Mouse (Mus musculus) stomach, adult 2 months (tissue): ENCODE measurements around the gene Creld1. TPM values are rescaled to one million over a fixed set of nuclear protein-coding genes. Genes with fewer than 3 reads are reported as not detected.

Experiments used
- polyA plus RNA-seq: library from polyadenylated mRNA; depleted of rRNA; stranded (reverse); fragments of >200 nt; gene quantifications from 2 replicates; pipeline ENCODE4 v1.2.3, GENCODE M21; 2012; rRNA removed

The Creld1 gene
- 6.5 and 8.5 TPM in 2 replicates for polyA plus RNA-seq

DNA sequence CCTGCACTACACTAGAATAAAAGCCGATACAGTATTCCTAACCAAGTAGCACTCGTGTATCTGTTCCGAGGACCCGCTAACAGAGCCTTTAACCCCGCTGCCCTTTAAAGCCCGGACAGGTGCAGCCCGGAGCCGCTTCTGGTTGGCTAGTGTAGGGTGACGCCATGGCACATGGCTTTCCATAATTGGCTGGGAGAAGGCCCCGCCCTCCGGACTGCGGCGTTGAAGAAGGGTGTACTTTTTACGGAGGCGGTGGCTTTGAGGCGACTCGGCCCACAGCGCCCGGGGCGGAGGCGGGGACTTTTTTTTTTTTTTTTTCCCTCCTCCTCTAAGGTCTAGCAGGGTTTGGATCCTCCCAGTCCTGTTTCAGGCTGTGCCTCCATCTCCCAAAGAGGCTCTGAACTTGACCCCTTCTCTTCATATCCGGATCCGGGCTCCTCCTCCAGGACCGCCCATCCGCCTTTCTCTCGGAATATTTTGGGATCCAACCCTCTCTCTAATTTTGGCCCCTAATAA, at the start of gene Creld1:
TSS of gene Creld1 (plus strand) at position 198 of the 516 bp plus-strand sequence.

DNA sequence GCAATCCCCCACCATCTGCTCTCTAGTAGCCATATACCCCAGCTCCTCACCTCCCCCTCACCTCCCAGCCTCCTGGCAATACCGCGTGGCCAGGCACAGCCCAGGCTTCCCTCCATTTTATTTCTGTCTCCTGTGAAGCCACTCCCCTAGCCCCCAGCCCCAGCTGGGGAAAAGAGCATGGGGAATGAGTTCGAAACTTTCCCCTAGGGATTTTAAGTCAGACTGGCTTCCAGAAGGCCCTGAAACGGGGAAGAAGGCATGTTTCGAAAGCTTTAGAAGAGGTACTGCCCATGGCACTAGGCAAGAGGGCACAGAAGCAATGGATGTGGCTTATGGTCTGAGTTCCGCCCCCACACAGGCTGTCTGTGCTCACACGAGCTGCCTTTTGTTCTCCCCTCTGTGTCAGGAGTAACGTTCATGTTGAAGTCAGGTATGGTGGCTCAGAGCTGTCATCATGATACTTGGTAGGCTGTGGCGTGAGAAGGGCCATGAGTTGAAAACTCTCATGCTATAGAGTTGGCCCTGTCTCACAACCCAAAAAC, 47.4 kb upstream of the Creld1 start, which contains the start of gene Cidec:
TSS of gene Cidec (minus strand) at position 97 of the 542 bp plus-strand sequence.

DNA sequence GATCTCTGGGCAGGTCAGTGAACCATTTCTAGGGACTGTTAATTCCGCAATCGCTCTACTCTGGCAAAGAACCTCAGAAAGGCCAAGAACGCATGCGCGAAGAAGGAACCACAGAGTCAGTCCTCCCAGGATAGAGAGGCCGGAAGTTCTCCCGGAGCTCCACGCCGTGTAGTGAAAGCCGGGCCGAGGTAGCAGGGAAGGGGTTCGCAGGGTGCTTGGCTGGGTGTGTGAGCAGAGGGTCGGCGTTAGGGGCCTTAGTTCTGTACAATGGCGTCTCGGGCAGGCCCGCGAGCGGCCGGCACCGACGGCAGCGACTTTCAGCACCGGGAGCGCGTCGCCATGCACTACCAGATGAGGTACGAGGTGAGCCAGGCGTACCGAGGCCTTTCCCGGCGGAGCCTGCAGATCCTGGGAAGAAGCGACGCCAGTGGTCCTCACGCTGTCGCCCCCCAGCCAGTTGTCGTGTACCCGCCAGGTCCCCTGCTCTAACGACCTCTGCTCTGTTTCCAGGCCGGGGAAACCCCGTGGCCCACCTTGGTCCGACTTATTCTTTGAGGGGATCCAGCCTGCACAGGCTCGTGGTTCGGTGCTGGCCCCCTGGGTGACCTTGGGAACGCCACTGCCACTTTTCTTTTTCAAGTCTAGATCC, 40.5 kb upstream of the Creld1 start, which contains the start of gene Jagn1:
TSS of gene Jagn1 (plus strand) at position 128 of the 649 bp plus-strand sequence.

DNA sequence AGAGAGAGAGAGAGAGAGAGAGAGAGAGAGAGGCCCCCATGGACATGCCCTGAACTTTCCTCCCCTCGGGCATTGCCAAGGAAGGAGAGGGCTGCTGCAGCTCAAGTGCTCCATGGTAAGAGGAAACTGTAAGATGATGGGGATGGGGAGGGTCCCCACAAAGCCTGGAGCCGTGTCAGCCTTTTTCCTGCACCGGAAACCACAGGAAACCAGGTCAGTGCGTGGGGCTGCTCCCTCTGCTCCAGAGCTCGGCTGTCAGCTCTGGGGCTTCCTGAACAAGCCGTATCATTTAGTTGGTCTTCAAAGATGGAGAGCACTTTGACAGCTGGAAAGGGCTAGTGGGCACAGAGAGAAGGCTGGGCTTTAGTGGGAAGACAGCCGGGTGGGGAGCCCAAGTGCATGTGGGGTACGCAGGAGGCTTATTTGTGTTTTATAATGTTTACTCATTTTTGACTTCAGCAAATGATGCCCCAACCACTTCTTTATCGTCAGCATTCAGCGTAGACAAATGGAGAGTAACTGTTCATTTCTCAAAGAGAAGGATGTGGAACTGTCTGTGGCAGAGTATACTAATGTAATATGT, 25.1 kb upstream of the Creld1 start, which contains the start of gene Il17re:
TSS of gene Il17re (plus strand) at position 533 of the 583 bp plus-strand sequence.

DNA sequence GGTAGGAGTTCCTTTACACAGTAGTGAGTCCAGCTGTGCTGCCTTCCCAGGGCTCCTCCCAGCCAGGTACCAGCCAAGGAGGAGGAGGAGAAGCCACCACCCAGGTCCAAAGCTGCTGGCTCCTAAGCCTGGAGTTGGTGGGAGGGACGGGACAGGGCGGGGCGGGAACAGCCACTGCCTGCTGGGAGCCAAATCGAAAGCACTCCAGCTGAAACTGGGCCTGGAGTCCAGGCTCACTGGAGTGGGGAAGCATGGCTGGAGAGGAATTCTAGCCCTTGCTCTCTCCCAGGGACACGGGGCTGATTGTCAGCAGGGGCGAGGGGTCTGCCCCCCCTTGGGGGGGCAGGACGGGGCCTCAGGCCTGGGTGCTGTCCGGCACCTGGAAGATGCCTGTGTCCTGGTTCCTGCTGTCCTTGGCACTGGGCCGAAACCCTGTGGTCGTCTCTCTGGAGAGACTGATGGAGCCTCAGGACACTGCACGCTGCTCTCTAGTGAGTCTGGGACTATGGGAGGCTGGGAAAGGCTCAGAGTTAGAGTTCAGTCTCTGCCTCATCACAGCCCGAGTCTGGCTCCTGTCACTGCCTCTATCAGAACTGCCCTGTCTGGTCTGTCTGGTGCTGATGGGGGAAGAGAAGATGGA, 11.7 kb upstream of the Creld1 start, which contains the start of gene Il17rc:
TSS of gene Il17rc (plus strand) at position 131 of the 640 bp plus-strand sequence.

DNA sequence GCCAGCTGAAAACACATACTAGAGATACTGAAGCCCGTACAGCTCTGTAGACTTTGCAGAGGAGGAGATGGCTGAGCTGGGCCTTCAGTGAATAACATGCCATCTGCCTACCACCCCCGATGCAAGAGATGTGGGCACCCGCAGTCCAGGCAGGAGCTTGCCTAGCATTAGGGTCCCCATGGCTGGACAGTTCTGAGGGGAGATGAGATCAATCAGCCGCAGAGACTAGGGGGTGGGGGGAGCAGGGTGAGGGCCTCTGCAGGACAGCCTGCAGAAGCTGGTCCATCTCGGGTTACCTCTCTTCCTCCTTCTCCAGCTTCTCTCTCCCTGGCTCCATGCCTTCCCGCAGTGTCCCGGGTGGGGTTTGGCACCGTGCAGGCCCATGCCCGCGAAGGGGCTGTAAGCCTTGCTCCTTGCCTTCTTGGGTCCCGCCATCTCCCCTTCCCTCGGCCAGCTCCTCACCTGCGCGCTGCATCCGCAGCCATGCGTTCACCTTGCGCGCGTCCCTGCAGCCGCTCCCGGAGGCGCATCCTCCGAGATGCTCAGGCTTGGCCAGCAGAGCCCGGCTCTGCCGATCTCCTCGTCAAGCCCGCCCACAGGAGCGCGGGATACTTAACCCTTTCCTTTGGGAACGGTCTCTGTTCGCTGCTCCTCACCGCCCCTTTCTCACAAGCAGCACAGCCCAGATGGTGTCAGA, 18.4 kb downstream of the Creld1 start, which contains the start of gene Prrt3:
TSS of gene Prrt3 (minus strand) at position 544 of the 697 bp plus-strand sequence.

DNA sequence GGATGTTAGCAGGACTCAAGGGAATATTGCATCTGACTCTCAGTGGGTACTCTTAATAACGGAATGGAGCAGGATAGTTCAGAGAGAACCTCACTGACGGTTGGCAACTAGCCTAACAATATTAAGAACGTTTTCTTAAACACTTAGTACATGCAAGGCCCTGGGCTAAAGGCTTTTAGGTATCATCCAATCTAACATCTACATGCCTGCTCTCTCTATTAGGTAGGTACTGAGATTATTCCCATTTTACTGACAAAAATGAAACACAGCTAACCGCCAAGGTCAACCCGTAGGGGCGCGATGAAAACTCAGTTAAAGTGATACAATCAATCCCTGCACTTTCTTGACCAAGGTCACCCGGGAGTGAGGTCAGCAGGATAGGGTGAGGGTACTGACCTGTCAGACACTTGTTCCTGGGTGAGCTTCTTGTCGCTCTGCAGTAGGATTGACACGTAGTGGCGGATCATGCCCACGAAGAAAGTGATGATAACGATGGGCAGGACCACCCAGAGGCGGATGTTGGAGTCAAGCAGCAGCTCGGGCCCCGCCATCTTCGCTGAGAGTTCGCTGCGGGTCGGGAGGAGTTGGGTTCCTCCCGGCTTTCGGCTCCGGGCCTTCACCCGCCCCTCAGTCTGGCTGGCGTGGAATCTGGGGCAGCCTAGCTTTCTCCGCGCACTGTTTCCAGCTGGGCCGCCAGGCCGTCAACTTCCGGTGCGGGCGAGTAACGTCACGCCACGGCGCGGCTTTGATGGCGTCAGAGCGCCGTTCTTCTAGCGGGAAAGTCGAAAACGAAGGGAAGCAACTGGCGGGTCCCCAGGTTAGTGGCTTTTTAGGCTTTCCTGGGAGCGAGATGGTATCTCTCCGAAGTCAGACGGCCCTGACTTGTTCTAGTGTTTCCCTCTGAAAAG, 48.1 kb downstream of the Creld1 start, which contains the start of the genes Emc3 and Fancd2:
TSS of gene Emc3 (minus strand) at position 721 of the 908 bp plus-strand sequence.
TSS of gene Fancd2 (plus strand) at position 751 of the 908 bp plus-strand sequence.

Other genes starting within 250 kb of the Creld1 start
- 31.6 and 32.2 TPM in 2 replicates for gene Mtmr14, start 245.5 kb upstream of the Creld1 start, polyA plus RNA-seq
- not detected in 2 replicates for gene Cpne9, start 201.0 kb upstream of the Creld1 start, polyA plus RNA-seq
- 5.8 and 7.2 TPM in 2 replicates for gene Brpf1, start 176.2 kb upstream of the Creld1 start, polyA plus RNA-seq
- gene Ogg1, start 156.3 kb upstream of the Creld1 start, polyA plus RNA-seq, result 5.8 and 6.4 TPM in 2 replicates
- 22.2 and 23.6 TPM in 2 replicates for gene Camk1, start 139.3 kb upstream of the Creld1 start, polyA plus RNA-seq
- 8.7 and 11.1 TPM in 2 replicates for gene Tada3, start 105.4 kb upstream of the Creld1 start, polyA plus RNA-seq
- gene Arpc4, start 105.2 kb upstream of the Creld1 start, polyA plus RNA-seq, result 41.2 and 47.5 TPM in 2 replicates
- 5.5 and 6.9 TPM in 2 replicates for gene Ttll3, start 94.0 kb upstream of the Creld1 start, polyA plus RNA-seq
- gene Rpusd3, start 64.0 kb upstream of the Creld1 start, polyA plus RNA-seq, result 27.0 and 55.6 TPM in 2 replicates
- 36.8 and 48.6 TPM in 2 replicates for gene Cidec, start 47.5 kb upstream of the Creld1 start, polyA plus RNA-seq
- gene Jagn1, start 40.7 kb upstream of the Creld1 start, polyA plus RNA-seq, result 31.7 and 33.8 TPM in 2 replicates
- 44.5 and 106 TPM in 2 replicates for gene Il17re, start 24.8 kb upstream of the Creld1 start, polyA plus RNA-seq
- 212 and 257 TPM in 2 replicates for gene Il17rc, start 11.9 kb upstream of the Creld1 start, polyA plus RNA-seq
- gene Prrt3, start 18.6 kb downstream of the Creld1 start, polyA plus RNA-seq, result 0.10 TPM in 1 of 2 replicates, not detected in the other
- 12.8 and 13.2 TPM in 2 replicates for gene Emc3, start 48.4 kb downstream of the Creld1 start, polyA plus RNA-seq
- 0.50 and 0.67 TPM in 2 replicates for gene Fancd2, start 48.4 kb downstream of the Creld1 start, polyA plus RNA-seq
- not detected in 2 replicates for gene Fancd2os, start 117.4 kb downstream of the Creld1 start, polyA plus RNA-seq
- 58.4 and 60.6 TPM in 2 replicates for gene Brk1, start 121.5 kb downstream of the Creld1 start, polyA plus RNA-seq
- 5.0 and 5.8 TPM in 2 replicates for gene Vhl, start 140.7 kb downstream of the Creld1 start, polyA plus RNA-seq
- gene Irak2, start 155.2 kb downstream of the Creld1 start, polyA plus RNA-seq, result 13.4 and 15.3 TPM in 2 replicates
- gene Tatdn2, start 213.8 kb downstream of the Creld1 start, polyA plus RNA-seq, result 12.2 and 12.3 TPM in 2 replicates
- 849 and 1,043 TPM in 2 replicates for gene Ghrl, start 236.6 kb downstream of the Creld1 start, polyA plus RNA-seq